Mouse (Mus musculus) neural tube, embryonic 14.5 days (tissue): ENCODE measurements around the gene Gm42715. TPM values are rescaled to one million over a fixed set of nuclear protein-coding genes. Genes with fewer than 3 reads are reported as not detected.
"Not testable (repeated sequence)": the region's sequence is repeated elsewhere in the genome, so short reads cannot be mapped to it uniquely, and the experiment has no call there.

Experiments used
- ATAC-seq: fragments of 200-750 bp; cut with Nextera tagmentation; 2 replicates; pipeline ENCODE4 v1.8.0; 2017; ENCODE audit warnings: low read depth, mild to moderate bottlenecking, moderate TSS enrichment, moderate library complexity
- H3K27ac ChIP-seq: fragments of 300-500 bp; sonication (generic); 2 replicates; pipeline ENCODE4 v1.5.1; 2014; ENCODE audit warnings: low read depth, mild to moderate bottlenecking, control low read depth, low read length, moderate library complexity, mixed read lengths
- H3K27me3 ChIP-seq: fragments of 300-500 bp; sonication (generic); 2 replicates; pipeline ENCODE4 v1.6.1; 2014; ENCODE audit warnings: low read length; ENCODE audit not compliant: control insufficient read depth, insufficient read depth
- H3K36me3 ChIP-seq: fragments of 300-500 bp; sonication (generic); 2 replicates; pipeline ENCODE4 v1.6.1; 2014; ENCODE audit warnings: low read length, mixed read lengths; ENCODE audit not compliant: control insufficient read depth, insufficient read depth
- H3K4me1 ChIP-seq: fragments of 300-500 bp; sonication (generic); 2 replicates; pipeline ENCODE4 v1.6.1; 2014; ENCODE audit warnings: low read length; ENCODE audit not compliant: control insufficient read depth, insufficient read depth
- H3K4me2 ChIP-seq: fragments of 300-500 bp; sonication (generic); 2 replicates; pipeline ENCODE4 v1.6.1; 2014; ENCODE audit warnings: mild to moderate bottlenecking, low read depth, low read length, control low read depth
- H3K4me3 ChIP-seq: fragments of 300-500 bp; sonication (generic); 2 replicates; pipeline ENCODE4 v1.5.1; 2014; ENCODE audit warnings: low read depth, low read length, control low read depth, mixed read lengths
- H3K9ac ChIP-seq: fragments of 300-500 bp; sonication (generic); replicated peaks from 2 replicates; pipeline ENCODE4 v1.6.1; 2014; ENCODE audit warnings: low read depth, mild to moderate bottlenecking, control low read depth, low read length, mixed read lengths
- H3K9me3 ChIP-seq: fragments of 300-500 bp; sonication (generic); 2 replicates; pipeline ENCODE4 v1.6.1; 2016; ENCODE audit warnings: low read length; ENCODE audit not compliant: control insufficient read depth
- WGBS: fragments of 180-500 bp; shearing (Covaris S2); extraction: QIAGEN DNeasy Blood & Tissue Kit; methylation state at CpG from one replicate; pipeline ENCODE4 v1.1.7; 2014; 5-methylcytosine and 5-hydroxymethylcytosine counted together
- polyA plus RNA-seq: library from polyadenylated mRNA; unstranded; fragments of >200 nt; fragmentation: Nextera tagmentation; extraction: Ambion mirVana; gene quantifications from 2 replicates; pipeline ENCODE4 v1.2.1, GENCODE M21; 2014

Gene Gm42715
- polyA plus RNA-seq, 1 experiment from 2014 or later, result 19.7 TPM

- Histone ChIP-seq H3K27me3 (no peaks in the 10 kb centered on the region), H3K27ac (no peak overlapping the region), H3K4me1 (peaks cover 28% of the 10 kb centered on the region), H3K4me2 (no peak overlapping the region), H3K9ac (no peak overlapping the region), H3K4me3 (no peak overlapping the region), H3K36me3 (peaks cover 24% of the 10 kb centered on the region), H3K9me3 (no peaks in the 10 kb centered on the region)
- no peak for ATAC-seq
- 95% methylated on average over 11 of the region's 11 CpGs for WGBS
Measured at GRCm38 (mm10) chr7:127476336-127476735, 43.0 kb upstream of the Gm42715 start.

GRCm38 (mm10) chr7:127476855-127477254, 42.5 kb upstream of the Gm42715 start:
- Histone ChIP-seq H3K4me3 (no peak overlapping the region), H3K36me3 (peaks cover 27% of the 10 kb centered on the region), H3K9ac (no peak overlapping the region), H3K9me3 (no peaks in the 10 kb centered on the region), H3K4me1 (peaks cover 28% of the 10 kb centered on the region), H3K4me2 (peak overlapping the region; percentile 70), H3K27me3 (no peaks in the 10 kb centered on the region), H3K27ac (no peak overlapping the region)
- WGBS, result 76% methylated on average over 4 of the region's 4 CpGs
- no peak for ATAC-seq

- Histone ChIP-seq H3K4me3 (peak overlapping the region; percentile 96), H3K36me3 (peaks cover 36% of the 10 kb centered on the region), H3K4me2 (peak overlapping the region; percentile 98), H3K9ac (peak overlapping the region; percentile 95), H3K4me1 (peaks cover 21% of the 10 kb centered on the region), H3K27ac (peak overlapping the region; percentile 93), H3K27me3 (no peaks in the 10 kb centered on the region), H3K9me3 (no peaks in the 10 kb centered on the region)
- WGBS, result under 1% methylated on average over 50 of the region's 50 CpGs
- ATAC-seq, result peak; percentile 92
Measured at GRCm38 (mm10) chr7:127477687-127478634, 41.4 kb upstream of the Gm42715 start.

- Histone ChIP-seq H3K27me3 (no peaks in the 10 kb centered on the region), H3K9ac (peak within 1 kb of the TSS; percentile 95), H3K36me3 (peaks cover 42% of the 10 kb centered on the region), H3K4me3 (peak within 1 kb of the TSS; percentile 96), H3K4me1 (peaks cover 21% of the 10 kb centered on the region), H3K9me3 (no peaks in the 10 kb centered on the region), H3K27ac (peak within 1 kb of the TSS; percentile 93), H3K4me2 (peak within 1 kb of the TSS; percentile 98)
- under 1% methylated on average over 60 of the region's 62 CpGs for WGBS
- ATAC-seq, result peak; percentile 83
Measured at GRCm38 (mm10) chr7:127478635-127479317, 40.6 kb upstream of the Gm42715 start, which contains the start of gene Fbrs. Gene Fbrs, plus strand, starts transcription at chr7:127479199.

GRCm38 (mm10) chr7:127479318-127480225, 39.8 kb upstream of the Gm42715 start:
- H3K4me2 ChIP-seq, result peak overlapping the region; percentile 98
- no peaks in the 10 kb centered on the region for H3K9me3 ChIP-seq
- 3% methylated on average over 43 of the region's 48 CpGs for WGBS
- H3K27ac ChIP-seq, result peak overlapping the region; percentile 93
- H3K27me3 ChIP-seq, result no peaks in the 10 kb centered on the region
- peaks cover 21% of the 10 kb centered on the region for H3K4me1 ChIP-seq
- peak overlapping the region; percentile 96 for H3K4me3 ChIP-seq
- peaks cover 39% of the 10 kb centered on the region for H3K36me3 ChIP-seq
- H3K9ac ChIP-seq, result peak overlapping the region; percentile 95
- ATAC-seq, result no peak

- WGBS, result 78% methylated on average over 2 of the region's 2 CpGs
- peak overlapping the region; percentile 98 for H3K4me2 ChIP-seq
- no peaks in the 10 kb centered on the region for H3K27me3 ChIP-seq
- peaks cover 36% of the 10 kb centered on the region for H3K36me3 ChIP-seq
- no peak for ATAC-seq
- peaks cover 21% of the 10 kb centered on the region for H3K4me1 ChIP-seq
- no peak overlapping the region for H3K27ac ChIP-seq
- H3K9me3 ChIP-seq, result no peaks in the 10 kb centered on the region
- H3K9ac ChIP-seq, result peak overlapping the region; percentile 95; the same call in 1 of the 2 replicates
- H3K4me3 ChIP-seq, result peak overlapping the region; percentile 96
Measured at GRCm38 (mm10) chr7:127480321-127480720, 39.1 kb upstream of the Gm42715 start.

- H3K4me2 ChIP-seq, result no peak overlapping the region
- WGBS, result 77% methylated on average over 5 of the region's 5 CpGs
- H3K4me1 ChIP-seq, result peaks cover 8% of the 10 kb centered on the region
- H3K27me3 ChIP-seq, result no peaks in the 10 kb centered on the region
- H3K27ac ChIP-seq, result no peak overlapping the region
- H3K9ac ChIP-seq, result no peak overlapping the region
- H3K9me3 ChIP-seq, result no peaks in the 10 kb centered on the region
- peaks cover 68% of the 10 kb centered on the region for H3K36me3 ChIP-seq
- no peak overlapping the region for H3K4me3 ChIP-seq
- ATAC-seq, result no peak
Measured at GRCm38 (mm10) chr7:127485416-127485815, 34.0 kb upstream of the Gm42715 start.

- H3K4me3 ChIP-seq, H3K9me3 ChIP-seq, H3K9ac ChIP-seq, ATAC-seq, H3K4me2 ChIP-seq, H3K27ac ChIP-seq, H3K27me3 ChIP-seq, H3K4me1 ChIP-seq: not testable (repeated sequence)
- WGBS, result 95% methylated on average over 4 of the region's 5 CpGs
- H3K36me3 ChIP-seq, result peaks cover 62% of the 10 kb centered on the region
Measured at GRCm38 (mm10) chr7:127488364-127488763, 31.0 kb upstream of the Gm42715 start.
